Mouse (Mus musculus) neural tube, embryonic 15.5 days (tissue): ENCODE results near the gene H1foo. TPM values are rescaled to one million over a fixed set of nuclear protein-coding genes. Genes with fewer than 3 reads are reported as not detected.
A peak's percentile ranks its signal among the peaks of the same experiment; 100 is the strongest.

Experiments
- ATAC-seq: fragments of 200-750 bp; cut with Nextera tagmentation; 2 replicates; pipeline ENCODE4 v1.8.0; 2017; ENCODE audit warnings: mild to moderate bottlenecking, moderate TSS enrichment, moderate library complexity; ENCODE audit not compliant: low FRiP score
- H3K27ac ChIP-seq: fragments of 300-500 bp; sonication (generic); replicated peaks from 2 replicates; pipeline ENCODE4 v1.5.1; 2015; ENCODE audit warnings: mild to moderate bottlenecking, inconsistent platforms
- H3K27me3 ChIP-seq: fragments of 300-500 bp; sonication (generic); replicated peaks from 2 replicates; pipeline ENCODE4 v1.6.1; 2015; ENCODE audit warnings: inconsistent platforms
- H3K36me3 ChIP-seq: fragments of 300-500 bp; sonication (generic); 2 replicates; pipeline ENCODE4 v1.6.1; 2015; ENCODE audit warnings: inconsistent platforms
- H3K4me1 ChIP-seq: fragments of 300-500 bp; sonication (generic); 2 replicates; pipeline ENCODE4 v1.6.1; 2015; ENCODE audit warnings: inconsistent platforms
- H3K4me2 ChIP-seq: fragments of 300-500 bp; sonication (generic); 2 replicates; pipeline ENCODE4 v1.6.1; 2015; ENCODE audit warnings: inconsistent platforms, mild to moderate bottlenecking, moderate library complexity
- H3K4me3 ChIP-seq: fragments of 300-500 bp; sonication (generic); replicated peaks from 2 replicates; pipeline ENCODE4 v1.5.1; 2015; ENCODE audit warnings: mild to moderate bottlenecking, inconsistent platforms
- H3K9ac ChIP-seq: fragments of 300-500 bp; sonication (generic); replicated peaks from 2 replicates; pipeline ENCODE4 v1.6.1; 2015; ENCODE audit warnings: mild to moderate bottlenecking, inconsistent platforms
- H3K9me3 ChIP-seq: fragments of 300-500 bp; sonication (generic); replicated peaks from 2 replicates; pipeline ENCODE4 v1.6.1; 2016; ENCODE audit warnings: inconsistent platforms
- WGBS: fragments of 180-500 bp; shearing (Covaris S2); methylation state at CpG from one replicate; pipeline ENCODE4 v1.1.7; 2015; ENCODE audit warnings: mixed read lengths; 5-methylcytosine and 5-hydroxymethylcytosine counted together
- polyA plus RNA-seq: library from polyadenylated mRNA; unstranded; fragments of >200 nt; fragmentation: Nextera tagmentation; extraction: Ambion mirVana; gene quantifications from 2 replicates; pipeline ENCODE4 v1.2.1, GENCODE M21; 2015

Gene H1foo
- not detected in 2 replicates for polyA plus RNA-seq

DNA sequence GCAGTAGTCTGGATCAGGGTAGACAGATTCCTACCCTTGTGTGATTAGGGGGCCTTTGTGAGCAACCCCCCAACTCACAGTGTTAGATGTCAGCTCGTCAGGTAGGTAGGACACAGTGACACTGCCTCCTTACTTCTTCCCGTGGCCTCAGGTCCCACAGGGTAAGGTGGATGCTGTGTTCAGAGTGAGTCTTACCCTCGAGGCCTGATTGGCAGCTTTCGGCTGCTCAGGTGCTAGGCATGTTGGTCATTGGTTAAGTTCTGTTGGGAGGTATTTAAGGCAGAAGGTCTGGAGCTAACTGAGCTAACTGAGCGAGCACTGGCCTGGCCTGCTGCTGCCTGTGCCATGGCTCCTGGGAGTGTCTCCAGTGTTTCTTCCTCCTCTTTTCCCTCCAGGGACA lies at the start of gene H1foo:
H1foo (plus strand) TSS at position 301 of the 400 bp plus-strand sequence.
- WGBS, result 84% methylated on average over 5 of the region's 5 CpGs
- no peak for ATAC-seq
- no peak within 1 kb of the TSS for H3K4me2 ChIP-seq
- H3K9ac ChIP-seq, result no peak within 1 kb of the TSS
- no peaks in the 10 kb centered on the region for H3K36me3 ChIP-seq
- H3K27ac ChIP-seq, result no peak within 1 kb of the TSS
- H3K9me3 ChIP-seq, result no peaks in the 10 kb centered on the region
- H3K27me3 ChIP-seq, result no peaks in the 10 kb centered on the region
- H3K4me1 ChIP-seq, result no peaks in the 10 kb centered on the region
- H3K4me3 ChIP-seq, result no peak within 1 kb of the TSS

DNA sequence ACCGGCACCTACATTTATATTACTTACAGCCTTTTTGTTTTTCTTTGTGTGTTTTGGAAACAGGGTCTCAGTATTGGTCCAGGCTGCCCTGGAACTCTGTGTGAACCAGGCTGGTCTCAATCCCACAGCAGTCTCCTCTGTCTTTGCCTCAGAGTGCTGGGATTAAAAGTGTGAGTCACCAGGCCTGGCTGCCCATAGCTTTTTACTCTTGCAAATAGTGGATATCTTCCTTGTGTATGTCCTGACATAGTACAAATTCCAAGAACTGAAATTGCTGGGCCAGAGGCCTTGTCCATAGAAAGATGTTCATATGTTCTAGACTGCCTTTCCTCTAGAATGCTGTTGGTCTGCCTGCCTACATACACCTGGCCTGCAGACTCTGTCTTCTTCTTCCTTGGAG lies 48.4 kb upstream of the H1foo start:
- no peak for ATAC-seq
- Histone ChIP-seq H3K9me3 (no peaks in the 10 kb centered on the region), H3K36me3 (peaks cover 23% of the 10 kb centered on the region), H3K4me1 (peaks cover 18% of the 10 kb centered on the region), H3K27me3 (no peaks in the 10 kb centered on the region), H3K27ac (no peak overlapping the region), H3K9ac (no peak overlapping the region), H3K4me2 (no peak overlapping the region), H3K4me3 (no peak overlapping the region)
- 12% methylated on average over 1 of the region's 1 CpGs for WGBS

DNA sequence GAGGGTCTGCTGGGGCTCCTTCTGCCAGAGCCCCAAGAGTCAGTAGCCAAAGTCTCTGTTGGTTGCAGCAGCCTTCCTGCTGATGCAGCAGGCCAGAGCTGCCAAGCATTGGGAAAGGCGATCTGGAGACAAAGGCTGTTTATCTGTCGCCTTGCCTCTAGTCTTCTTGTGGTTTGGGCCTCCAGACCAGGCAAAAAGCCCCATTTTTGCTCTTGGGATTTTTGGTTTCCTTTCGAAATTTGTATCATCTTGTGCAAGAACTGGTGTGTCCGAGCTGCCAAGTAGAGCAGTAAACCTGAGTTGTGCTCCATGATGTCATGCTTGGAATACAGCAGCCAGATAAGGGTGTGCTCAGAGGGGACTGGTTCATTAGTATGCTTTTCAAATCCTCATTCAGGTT lies 47.6 kb upstream of the H1foo start:
- Histone ChIP-seq H3K9me3 (no peaks in the 10 kb centered on the region), H3K27me3 (no peaks in the 10 kb centered on the region), H3K4me1 (peaks cover 15% of the 10 kb centered on the region), H3K4me3 (no peak overlapping the region), H3K4me2 (no peak overlapping the region), H3K27ac (no peak overlapping the region), H3K36me3 (peaks cover 23% of the 10 kb centered on the region), H3K9ac (no peak overlapping the region)
- WGBS, result 82% methylated on average over 4 of the region's 4 CpGs
- no peak for ATAC-seq

DNA sequence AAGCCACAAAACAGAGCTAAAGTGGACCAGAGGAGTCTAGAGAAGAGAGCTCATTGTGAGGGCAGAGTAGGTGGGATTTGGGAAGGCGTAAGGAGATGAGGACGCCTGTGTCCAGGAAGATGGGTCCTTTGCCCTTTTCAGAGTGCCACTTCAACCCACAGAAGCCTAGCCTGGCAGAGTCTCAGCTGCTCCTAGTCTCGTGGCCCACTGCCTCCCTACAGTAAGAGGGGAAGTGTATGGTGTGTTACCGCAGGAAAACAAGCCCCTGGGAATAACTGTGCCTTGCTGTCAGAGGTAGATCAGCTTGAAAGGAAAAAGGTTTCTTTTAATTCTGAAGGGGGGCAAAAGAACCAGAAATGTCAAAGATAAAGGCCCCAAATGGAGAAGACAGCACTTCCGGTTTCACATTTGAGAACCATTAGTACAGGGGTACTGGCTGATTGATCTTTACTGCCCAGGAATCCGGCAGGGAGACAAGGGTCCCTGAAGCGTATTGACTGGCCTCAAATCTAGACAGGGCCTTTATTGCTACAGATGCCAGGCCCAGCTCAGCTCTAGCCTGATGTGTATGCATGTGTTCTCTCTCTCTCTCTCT lies 46.7 kb upstream of the H1foo start:
- H3K27ac ChIP-seq, result no peak overlapping the region
- peaks cover 10% of the 10 kb centered on the region for H3K4me1 ChIP-seq
- H3K27me3 ChIP-seq, result no peaks in the 10 kb centered on the region
- H3K4me3 ChIP-seq, result no peak overlapping the region
- WGBS, result 80% methylated on average over 7 of the region's 7 CpGs
- peaks cover 24% of the 10 kb centered on the region for H3K36me3 ChIP-seq
- H3K9ac ChIP-seq, result no peak overlapping the region
- H3K9me3 ChIP-seq, result no peaks in the 10 kb centered on the region
- no peak overlapping the region for H3K4me2 ChIP-seq
- no peak for ATAC-seq

DNA sequence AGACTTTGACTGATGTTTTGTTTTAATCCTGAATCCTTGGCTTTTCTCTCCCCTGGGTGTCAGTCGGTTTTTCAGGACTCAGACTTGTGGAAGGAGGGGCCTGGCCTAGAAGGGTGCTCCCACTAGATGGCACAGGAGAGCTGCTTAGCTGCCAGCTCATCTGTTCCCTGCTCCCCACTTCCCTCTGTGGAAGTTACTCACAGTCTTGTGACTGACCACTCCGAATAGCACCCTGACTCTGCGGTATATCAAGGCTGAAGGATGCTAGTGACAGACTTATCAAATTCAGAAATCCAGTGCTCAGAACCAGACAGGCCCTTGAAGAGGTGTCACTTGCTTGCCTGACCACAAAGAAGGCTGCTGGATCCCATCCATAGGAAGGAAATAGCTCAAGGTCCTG lies 43.7 kb upstream of the H1foo start:
- Histone ChIP-seq H3K36me3 (peaks cover 17% of the 10 kb centered on the region; the same call in 1 of the 2 replicates), H3K9ac (no peak overlapping the region), H3K27me3 (no peaks in the 10 kb centered on the region), H3K4me3 (no peak overlapping the region), H3K4me2 (no peak overlapping the region), H3K9me3 (no peaks in the 10 kb centered on the region), H3K27ac (no peak overlapping the region), H3K4me1 (peaks cover 10% of the 10 kb centered on the region)
- ATAC-seq, result peak; percentile 76; the same call in 1 of the 2 replicates
- 27% methylated on average over 3 of the region's 3 CpGs for WGBS

DNA sequence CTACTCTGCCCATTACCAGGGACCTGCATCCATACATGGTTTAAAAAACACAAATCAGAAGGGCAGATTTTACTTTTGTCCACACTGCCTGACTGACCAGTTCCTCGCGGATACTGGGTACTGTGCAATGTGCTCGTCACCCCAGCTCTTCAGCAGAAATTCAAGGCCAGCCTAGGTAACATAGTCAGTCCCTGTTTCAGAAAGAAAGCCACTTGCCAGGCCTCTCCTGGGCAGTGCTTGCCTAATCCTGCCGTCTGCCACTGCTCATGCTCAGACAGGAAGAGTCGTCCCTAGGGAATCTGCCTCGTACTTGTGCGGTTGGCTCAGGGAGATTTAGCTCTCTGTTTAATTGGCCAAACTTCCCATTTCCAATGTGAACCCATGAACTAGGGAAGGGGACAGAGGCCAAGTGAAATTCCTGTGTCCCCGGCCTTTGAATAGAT lies 43.2 kb upstream of the H1foo start:
- H3K9ac ChIP-seq, result no peak overlapping the region
- 72% methylated on average over 8 of the region's 8 CpGs for WGBS

DNA sequence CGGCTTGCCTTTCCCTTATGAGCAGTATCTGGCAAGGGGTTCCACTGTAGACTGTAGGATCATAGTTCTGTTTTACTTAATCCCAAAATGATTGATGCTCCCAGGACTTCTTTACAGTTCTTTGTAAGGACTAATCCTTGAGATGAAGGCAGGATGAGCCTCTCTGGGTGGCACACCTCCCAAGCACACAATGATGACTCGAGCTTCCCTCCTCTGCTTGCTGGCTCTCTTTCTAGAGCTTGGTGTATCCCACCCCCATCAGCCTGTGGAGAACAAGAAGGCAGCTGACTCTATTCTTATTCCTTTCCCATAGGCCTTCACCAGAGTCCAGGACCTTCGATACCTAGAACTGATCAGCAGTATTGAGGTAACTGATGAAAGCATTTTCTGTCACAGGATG lies 42.2 kb upstream of the H1foo start:
- 85% methylated on average over 3 of the region's 3 CpGs for WGBS
- ATAC-seq, result no peak
- H3K4me3 ChIP-seq, result no peak overlapping the region
- H3K27ac ChIP-seq, result no peak overlapping the region
- no peaks in the 10 kb centered on the region for H3K27me3 ChIP-seq
- H3K36me3 ChIP-seq, result peaks cover 29% of the 10 kb centered on the region
- no peaks in the 10 kb centered on the region for H3K9me3 ChIP-seq
- no peak overlapping the region for H3K4me2 ChIP-seq
- H3K9ac ChIP-seq, result no peak overlapping the region
- H3K4me1 ChIP-seq, result peaks cover 6% of the 10 kb centered on the region; the same call in 1 of the 2 replicates

More for the DNA sequence above, 43.2 kb upstream of the H1foo start:
- H3K4me1 ChIP-seq, result peaks cover 10% of the 10 kb centered on the region
- no peak overlapping the region for H3K27ac ChIP-seq
- ATAC-seq, result no peak
- no peak overlapping the region for H3K4me2 ChIP-seq
- no peaks in the 10 kb centered on the region for H3K9me3 ChIP-seq
- no peaks in the 10 kb centered on the region for H3K27me3 ChIP-seq
- H3K36me3 ChIP-seq, result peaks cover 20% of the 10 kb centered on the region; the same call in 1 of the 2 replicates
- no peak overlapping the region for H3K4me3 ChIP-seq

DNA sequence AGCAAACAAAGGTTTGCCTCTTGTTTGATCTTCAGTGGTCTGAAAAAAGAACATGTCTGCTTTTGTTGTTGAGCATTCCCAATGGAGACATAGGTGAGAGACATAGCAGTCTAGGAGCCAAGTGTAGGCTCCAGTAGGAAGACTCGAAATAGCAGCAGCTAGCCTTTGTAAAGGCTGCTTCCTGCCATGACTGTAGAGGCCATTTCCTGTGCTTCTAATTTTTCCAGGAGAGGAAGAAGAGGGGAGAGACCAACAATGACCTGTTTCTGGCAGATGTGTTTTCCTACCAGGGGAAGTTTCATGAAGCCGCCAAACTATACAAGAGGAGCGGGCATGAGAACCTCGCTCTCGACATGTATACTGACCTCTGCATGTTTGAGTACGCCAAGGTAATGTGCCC lies 39.2 kb upstream of the H1foo start:
- peaks cover 10% of the 10 kb centered on the region; the same call in 1 of the 2 replicates for H3K4me1 ChIP-seq
- no peak for ATAC-seq
- H3K4me2 ChIP-seq, result no peak overlapping the region
- no peaks in the 10 kb centered on the region for H3K9me3 ChIP-seq
- no peak overlapping the region for H3K9ac ChIP-seq
- peaks cover 28% of the 10 kb centered on the region for H3K36me3 ChIP-seq
- H3K4me3 ChIP-seq, result no peak overlapping the region
- no peaks in the 10 kb centered on the region for H3K27me3 ChIP-seq
- WGBS, result 91% methylated on average over 6 of the region's 6 CpGs
- no peak overlapping the region for H3K27ac ChIP-seq

DNA sequence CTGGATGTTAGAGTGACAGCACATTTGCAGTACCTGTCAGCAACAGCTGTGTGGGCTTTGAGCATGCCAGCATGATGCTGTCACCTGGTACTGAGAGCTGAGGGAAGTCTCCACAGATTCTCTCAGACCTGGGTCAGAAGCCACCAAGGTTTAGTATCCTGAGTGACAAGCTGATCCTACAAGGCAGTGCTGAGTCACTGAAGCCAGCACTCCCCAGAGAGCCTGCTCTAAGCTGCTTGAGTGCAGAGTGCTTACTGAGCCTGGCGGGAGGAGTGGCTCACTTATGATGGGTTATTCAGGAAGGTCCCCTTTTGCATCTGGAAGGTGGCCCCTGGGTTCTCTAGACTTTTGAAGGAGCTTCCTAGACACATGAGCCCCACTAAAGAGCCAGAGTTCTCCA lies 38.3 kb upstream of the H1foo start:
- no peak overlapping the region for H3K27ac ChIP-seq
- H3K27me3 ChIP-seq, result no peaks in the 10 kb centered on the region
- peaks cover 28% of the 10 kb centered on the region for H3K36me3 ChIP-seq
- H3K4me3 ChIP-seq, result no peak overlapping the region
- H3K9ac ChIP-seq, result no peak overlapping the region
- no peak for ATAC-seq
- no peaks in the 10 kb centered on the region for H3K9me3 ChIP-seq
- peaks cover 6% of the 10 kb centered on the region; the same call in 1 of the 2 replicates for H3K4me1 ChIP-seq
- 68% methylated on average over 1 of the region's 1 CpGs for WGBS
- H3K4me2 ChIP-seq, result no peak overlapping the region

DNA sequence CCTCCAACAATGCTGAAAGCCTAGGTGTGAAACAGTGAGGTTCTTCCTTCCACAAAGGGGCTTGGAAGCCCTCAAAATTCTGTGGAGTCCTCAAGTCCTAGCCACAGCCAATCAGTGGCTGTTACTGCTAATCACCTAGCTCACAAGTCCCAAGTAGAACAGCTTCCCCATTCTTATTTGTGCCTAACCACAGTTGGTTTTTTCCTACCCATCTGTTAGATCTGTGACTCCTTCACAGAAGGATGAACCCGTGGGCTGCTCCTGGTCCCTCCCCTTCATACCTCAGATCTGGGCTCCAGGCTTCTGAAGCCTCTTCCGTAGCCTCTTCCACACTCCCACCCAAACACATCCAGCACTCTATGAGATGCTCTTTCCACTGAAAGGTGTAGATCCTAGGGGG lies 37.9 kb upstream of the H1foo start:
- WGBS, result 96% methylated on average over 2 of the region's 2 CpGs
- Histone ChIP-seq H3K27me3 (no peaks in the 10 kb centered on the region), H3K4me3 (no peak overlapping the region), H3K9ac (no peak overlapping the region), H3K4me2 (no peak overlapping the region), H3K27ac (no peak overlapping the region), H3K4me1 (0 out of 2 replicates have a peak, but pooled peaks cover 3% of the 10 kb centered on the region), H3K36me3 (peaks cover 28% of the 10 kb centered on the region), H3K9me3 (no peaks in the 10 kb centered on the region)
- no peak for ATAC-seq

DNA sequence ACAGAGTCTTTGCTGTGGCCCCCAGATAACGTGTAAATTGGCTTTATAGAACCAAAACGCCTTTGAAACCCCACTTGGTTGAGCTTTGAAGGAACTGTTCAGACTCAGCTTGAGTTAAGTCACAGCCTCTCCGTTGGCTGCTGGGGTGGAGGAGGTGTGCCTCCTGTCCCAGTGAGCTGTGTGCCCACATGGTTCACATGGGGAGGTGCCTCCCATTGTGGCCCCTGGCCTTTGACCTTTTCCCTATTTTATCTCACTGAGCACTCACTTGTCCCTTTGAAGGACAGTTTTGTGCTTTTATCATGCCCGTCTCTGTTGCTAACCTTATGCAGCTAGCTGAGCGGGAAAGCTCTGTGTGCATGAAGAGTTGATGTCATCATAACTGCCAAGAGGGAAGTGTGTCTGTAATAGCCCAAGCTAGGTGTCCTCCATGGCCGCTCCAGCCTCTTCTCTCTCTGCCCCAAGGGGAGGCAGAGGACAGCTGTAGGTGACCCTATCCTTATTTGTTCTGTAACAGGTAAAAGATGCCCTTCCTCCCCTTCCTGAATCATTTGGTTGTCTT lies 36.2 kb upstream of the H1foo start:
- peaks cover 24% of the 10 kb centered on the region for H3K36me3 ChIP-seq
- H3K9me3 ChIP-seq, result no peaks in the 10 kb centered on the region
- ATAC-seq, result no peak
- H3K4me2 ChIP-seq, result no peak overlapping the region
- no peaks in the 10 kb centered on the region for H3K27me3 ChIP-seq
- 56% methylated on average over 6 of the region's 6 CpGs for WGBS
- 0 out of 2 replicates have a peak, but pooled peaks cover 3% of the 10 kb centered on the region for H3K4me1 ChIP-seq
- no peak overlapping the region for H3K4me3 ChIP-seq
- H3K9ac ChIP-seq, result no peak overlapping the region
- no peak overlapping the region for H3K27ac ChIP-seq

DNA sequence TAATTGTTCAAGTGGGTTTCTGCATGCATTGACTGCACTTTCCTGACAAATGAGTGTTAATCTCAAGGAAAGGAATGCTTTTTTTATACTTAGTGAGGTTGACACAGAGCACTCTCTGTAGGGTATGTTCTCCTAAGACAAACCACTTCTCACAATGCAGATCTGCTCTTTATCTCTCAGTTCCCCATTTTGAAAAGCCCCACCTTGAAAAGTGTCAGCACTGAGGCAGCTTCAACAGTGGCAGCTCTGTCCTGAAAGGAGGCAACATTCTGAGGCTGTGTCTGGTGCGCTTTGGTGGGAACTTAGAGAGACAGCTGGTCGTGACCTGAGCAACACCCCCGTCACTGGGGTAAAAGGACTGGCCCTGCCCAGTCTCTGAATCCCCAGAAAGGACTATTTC lies 35.7 kb upstream of the H1foo start:
- H3K9ac ChIP-seq, result no peak overlapping the region
- peaks cover 6% of the 10 kb centered on the region; the same call in 1 of the 2 replicates for H3K4me1 ChIP-seq
- H3K36me3 ChIP-seq, result peaks cover 24% of the 10 kb centered on the region
- H3K27ac ChIP-seq, result 0 out of 2 replicates have a peak overlapping the region, but pooled peaks have one; percentile 1
- no peak overlapping the region for H3K4me3 ChIP-seq
- H3K4me2 ChIP-seq, result no peak overlapping the region
- 65% methylated on average over 3 of the region's 3 CpGs for WGBS
- ATAC-seq, result no peak
- no peaks in the 10 kb centered on the region for H3K9me3 ChIP-seq
- H3K27me3 ChIP-seq, result no peaks in the 10 kb centered on the region
